Mouse (Mus musculus) limb, embryonic 14.5 days (tissue): Measurements from ENCODE around the gene Eif3i. TPM values are rescaled to one million over a fixed set of nuclear protein-coding genes. Genes with fewer than 3 reads are reported as not detected.

Experiments
- ATAC-seq: fragments of 200-750 bp; cut with Nextera tagmentation; 2 replicates; pipeline ENCODE4 v1.8.0; 2017; ENCODE audit warnings: low read depth, moderate number of reproducible peaks, moderate TSS enrichment; ENCODE audit not compliant: low FRiP score
- DNase-seq: peaks from one replicate; pipeline ENCODE4 v3.0.0-alpha.2; 2015; ENCODE audit warnings: low spot score
- H3K27ac ChIP-seq: fragments of 300-500 bp; sonication (generic); replicated peaks from 2 replicates; pipeline ENCODE4 v1.5.1; 2014; ENCODE audit warnings: low read depth, mild to moderate bottlenecking, low read length, moderate library complexity, mixed read lengths
- H3K27me3 ChIP-seq: fragments of 300-500 bp; sonication (generic); 2 replicates; pipeline ENCODE4 v1.6.1; 2014; ENCODE audit warnings: low read length, mixed read lengths; ENCODE audit not compliant: control insufficient read depth, insufficient read depth
- H3K36me3 ChIP-seq: fragments of 300-500 bp; sonication (generic); 2 replicates; pipeline ENCODE4 v1.6.1; 2014; ENCODE audit warnings: mild to moderate bottlenecking, low read length, moderate library complexity, mixed read lengths; ENCODE audit not compliant: control insufficient read depth, insufficient read depth
- H3K4me1 ChIP-seq: fragments of 300-500 bp; sonication (generic); 2 replicates; pipeline ENCODE4 v1.6.1; 2014; ENCODE audit warnings: antibody characterized with exemption, low read length, mixed read lengths; ENCODE audit not compliant: control insufficient read depth, insufficient read depth
- H3K4me2 ChIP-seq: fragments of 300-500 bp; sonication (generic); replicated peaks from 2 replicates; pipeline ENCODE4 v1.6.1; 2014; ENCODE audit warnings: low read depth, mild to moderate bottlenecking, low read length, moderate library complexity; ENCODE audit not compliant: severe bottlenecking
- H3K4me3 ChIP-seq: fragments of 300-500 bp; sonication (generic); replicated peaks from 2 replicates; pipeline ENCODE4 v1.5.1; 2014; ENCODE audit warnings: low read length
- H3K9ac ChIP-seq: fragments of 300-500 bp; sonication (generic); 2 replicates; pipeline ENCODE4 v1.6.1; 2014; ENCODE audit warnings: mild to moderate bottlenecking, low read depth, low read length, moderate library complexity; ENCODE audit not compliant: severe bottlenecking
- H3K9me3 ChIP-seq: fragments of 300-500 bp; sonication (generic); 2 replicates; pipeline ENCODE4 v1.6.1; 2016; ENCODE audit warnings: low read length; ENCODE audit not compliant: control insufficient read depth
- POLR2A ChIP-seq: fragments of 200-500 bp; IDR thresholded peaks from 2 replicates; pipeline ENCODE4 v1.8.0; 2012; ENCODE audit warnings: inconsistent platforms, mild to moderate bottlenecking, moderate library complexity, borderline replicate concordance; ENCODE audit not compliant: insufficient read depth, insufficient read length; ENCODE audit errors: extremely low read depth
- WGBS: fragments of 180-500 bp; shearing (Covaris S2); extraction: QIAGEN DNeasy Blood & Tissue Kit; methylation state at CpG from one replicate; pipeline ENCODE4 v1.1.7; 2014; 5-methylcytosine and 5-hydroxymethylcytosine counted together
- polyA plus RNA-seq, 2 experiments: library from polyadenylated mRNA; depleted of rRNA in 1 of 2; stranded (reverse) in 1 of 2; unstranded in 1 of 2; fragments of >200 nt; fragmentation: Nextera tagmentation in 1 of 2; extraction: Ambion mirVana in 1 of 2; gene quantifications; 2 replicates each; pipeline versions ENCODE4 v1.2.1 to v1.2.3; 2012 to 2014

The Eif3i gene
- polyA plus RNA-seq, 2 experiments: 334 to 367 TPM

- 90% methylated on average over 7 of the region's 7 CpGs for WGBS
- peaks cover 8% of the 10 kb centered on the region for H3K36me3 ChIP-seq
- H3K9ac ChIP-seq: no peak overlapping the region
- DNase-seq (no peak), ATAC-seq (no peak)
- H3K4me3 ChIP-seq: no peak overlapping the region
- no peak overlapping the region for H3K27ac ChIP-seq
- no peak for TF ChIP-seq POLR2A
- H3K4me1 ChIP-seq: peaks cover 6% of the 10 kb centered on the region
- no peaks in the 10 kb centered on the region for H3K27me3 ChIP-seq
- no peak overlapping the region for H3K4me2 ChIP-seq
- no peaks in the 10 kb centered on the region for H3K9me3 ChIP-seq
These were observed 16.7 kb upstream of the Eif3i start for GRCm38 (mm10) chr4:129617121-129617641.

GRCm38 (mm10) chr4:129616631-129617030, 16.2 kb upstream of the Eif3i start:
- peaks cover 6% of the 10 kb centered on the region for H3K4me1 ChIP-seq
- no peak overlapping the region for H3K4me2 ChIP-seq
- peaks cover 8% of the 10 kb centered on the region for H3K36me3 ChIP-seq
- H3K9me3 ChIP-seq: no peaks in the 10 kb centered on the region
- H3K27me3 ChIP-seq: no peaks in the 10 kb centered on the region
- DNase-seq (no peak), ATAC-seq (no peak)
- no peak overlapping the region for H3K9ac ChIP-seq
- no peak overlapping the region for H3K4me3 ChIP-seq
- TF ChIP-seq POLR2A: no peak
- 91% methylated on average over 3 of the region's 3 CpGs for WGBS
- no peak overlapping the region for H3K27ac ChIP-seq

- no peak overlapping the region for H3K4me3 ChIP-seq
- ATAC-seq (no peak), DNase-seq (no peak)
- 89% methylated on average over 9 of the region's 9 CpGs for WGBS
- peaks cover 6% of the 10 kb centered on the region for H3K4me1 ChIP-seq
- no peak overlapping the region for H3K27ac ChIP-seq
- H3K36me3 ChIP-seq: peaks cover 8% of the 10 kb centered on the region
- no peak for TF ChIP-seq POLR2A
- no peaks in the 10 kb centered on the region for H3K9me3 ChIP-seq
- no peak overlapping the region for H3K9ac ChIP-seq
- H3K4me2 ChIP-seq: no peak overlapping the region
- H3K27me3 ChIP-seq: no peaks in the 10 kb centered on the region
These were observed 15.4 kb upstream of the Eif3i start for GRCm38 (mm10) chr4:129615801-129616290.

GRCm38 (mm10) chr4:129614093-129614492, 13.6 kb upstream of the Eif3i start, which contains the start of gene Dcdc2b:
Gene Dcdc2b, minus strand, starts transcription at chr4:129614257.
- H3K4me3 ChIP-seq: no peak within 1 kb of the TSS
- TF ChIP-seq POLR2A: no peak
- H3K4me2 ChIP-seq: no peak within 1 kb of the TSS
- H3K9ac ChIP-seq: no peak within 1 kb of the TSS
- no peaks in the 10 kb centered on the region for H3K9me3 ChIP-seq
- H3K36me3 ChIP-seq: peaks cover 12% of the 10 kb centered on the region
- DNase-seq (no peak), ATAC-seq (no peak)
- no peaks in the 10 kb centered on the region for H3K27me3 ChIP-seq
- H3K27ac ChIP-seq: no peak within 1 kb of the TSS
- WGBS: 74% methylated on average over 6 of the region's 6 CpGs
- H3K4me1 ChIP-seq: peaks cover 6% of the 10 kb centered on the region

GRCm38 (mm10) chr4:129610472-129610871, 10.0 kb upstream of the Eif3i start:
- no peak for ATAC-seq
- peaks cover 29% of the 10 kb centered on the region for H3K36me3 ChIP-seq
- H3K27ac ChIP-seq: no peak overlapping the region
- H3K4me1 ChIP-seq: no peaks in the 10 kb centered on the region
- no peak overlapping the region for H3K4me3 ChIP-seq
- 66% methylated on average over 4 of the region's 4 CpGs for WGBS
- H3K4me2 ChIP-seq: no peak overlapping the region
- DNase-seq: no peak
- H3K9ac ChIP-seq: no peak overlapping the region
- no peaks in the 10 kb centered on the region for H3K9me3 ChIP-seq
- H3K27me3 ChIP-seq: no peaks in the 10 kb centered on the region
- TF ChIP-seq POLR2A: no peak
